Mouse (Mus musculus): ENCODE results near the gene Ammecr1.

Ammecr1 gene

DNA sequence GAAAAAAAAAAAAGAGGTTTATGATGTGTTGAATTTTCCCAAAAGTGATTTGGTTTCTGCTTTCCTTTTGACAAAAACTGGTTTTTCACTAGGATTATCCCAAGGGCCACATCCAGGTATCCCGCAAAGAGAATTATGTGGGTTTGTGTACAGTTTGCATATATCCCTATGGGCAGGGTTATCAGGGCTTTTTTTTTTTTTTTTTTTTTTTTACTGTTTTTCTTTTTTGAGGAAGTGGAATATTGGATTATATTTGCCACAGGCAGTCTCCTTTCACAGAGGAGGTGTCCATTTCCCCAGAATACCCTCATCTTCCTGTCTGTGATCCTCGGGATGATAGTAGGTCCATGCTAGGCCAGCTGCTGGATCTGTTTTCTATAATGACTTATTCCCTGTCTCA lies 137.3 kb downstream of the Ammecr1 start:
- DNase-seq (ENCODE audit: extremely low spot score) = no peak

DNA sequence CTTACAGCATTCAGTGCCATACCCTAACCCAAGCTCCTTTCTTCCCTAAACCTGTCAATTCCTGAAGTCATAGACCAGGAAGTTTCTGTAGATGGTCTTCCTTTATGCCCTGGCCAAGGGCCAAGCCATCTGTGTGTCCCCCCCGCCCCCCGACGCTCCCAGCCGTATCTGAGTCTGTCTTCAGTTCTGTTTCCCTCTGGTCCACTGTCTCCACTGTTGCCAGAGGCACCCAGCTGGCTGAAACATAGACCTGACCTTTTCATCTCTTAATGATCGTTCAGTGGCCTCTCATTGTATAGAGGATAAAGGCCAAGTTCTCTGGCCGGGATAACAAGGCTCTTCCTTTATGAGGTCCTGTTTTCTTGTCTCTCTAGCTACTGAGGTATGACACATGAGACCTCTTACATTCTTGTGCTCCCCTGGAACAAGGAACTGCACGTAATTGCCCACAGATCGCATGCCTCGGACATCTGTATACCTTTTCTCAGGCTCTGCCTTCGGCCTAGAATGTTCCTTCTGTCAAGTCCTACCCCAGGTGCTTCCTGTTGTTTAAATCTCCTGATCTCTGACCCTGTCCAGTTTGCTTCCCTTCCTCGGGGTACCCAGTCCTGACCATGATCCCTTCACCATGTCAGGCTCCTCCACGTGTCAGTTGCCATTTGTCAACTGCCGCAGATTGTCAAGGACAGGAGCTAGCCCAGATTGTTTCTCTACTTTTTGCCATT lies 138.2 kb downstream of the Ammecr1 start:
- no peak for DNase-seq (ENCODE audit: extremely low spot score)

DNA sequence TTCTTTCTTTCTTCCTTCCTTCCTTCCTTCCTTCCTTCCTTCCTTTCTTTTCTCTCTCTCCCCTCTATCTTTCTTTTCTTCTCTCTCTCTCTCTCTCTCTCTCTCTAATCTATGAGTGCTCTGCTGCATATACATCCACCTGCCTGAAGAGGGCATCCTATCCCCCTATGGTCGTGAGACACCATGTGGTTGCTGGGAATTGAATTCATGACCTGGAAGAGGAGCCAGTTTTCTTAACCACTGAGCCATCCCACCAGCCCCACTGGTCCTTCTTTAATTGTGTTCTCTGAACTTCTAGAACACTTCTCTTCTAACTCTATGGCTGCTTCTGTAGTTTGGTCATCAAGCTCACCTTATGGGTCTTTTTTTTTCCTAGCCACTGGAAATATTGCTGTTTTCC lies 138.9 kb downstream of the Ammecr1 start:
- no peak for DNase-seq (ENCODE audit: extremely low spot score)

DNA sequence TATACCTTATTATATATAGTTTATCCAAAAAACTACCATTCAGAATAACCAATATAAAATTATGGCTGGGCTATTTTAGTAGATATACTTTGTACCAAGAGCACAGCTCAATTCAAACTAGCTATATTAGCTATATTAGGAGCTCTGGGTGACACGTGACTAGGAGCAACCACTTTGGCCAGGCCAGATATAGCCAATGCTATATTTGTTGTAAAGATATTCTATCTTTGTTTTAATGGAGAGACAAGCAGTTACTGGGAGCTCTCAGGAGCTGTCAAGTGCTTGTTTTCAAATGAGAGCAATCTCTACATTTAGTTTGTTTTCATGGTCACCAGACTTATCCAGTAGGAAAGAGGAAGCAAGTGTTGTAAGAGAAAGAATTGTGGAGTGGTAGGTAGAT lies 141.2 kb downstream of the Ammecr1 start:
- DNase-seq (ENCODE audit: extremely low spot score) = no peak

DNA sequence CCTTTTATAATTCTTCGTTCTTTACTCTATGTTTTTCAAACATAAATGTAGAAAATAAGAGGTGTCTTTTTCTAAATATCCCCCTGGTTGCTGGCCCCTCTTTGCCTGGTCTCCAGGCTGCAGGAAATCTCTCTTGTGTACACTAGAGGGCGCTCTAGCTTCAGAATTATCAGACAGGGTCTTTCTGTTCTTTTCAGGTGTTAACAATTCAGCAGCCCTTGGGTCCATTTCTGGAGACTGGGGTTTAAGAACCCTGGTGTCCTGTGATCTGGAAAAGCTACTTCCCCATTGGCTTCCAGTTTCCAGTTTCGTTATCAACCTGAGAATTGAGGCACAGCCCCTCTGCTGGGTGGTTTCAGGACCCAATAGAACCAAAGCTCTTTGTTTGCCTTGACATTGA lies 144.7 kb downstream of the Ammecr1 start:
- DNase-seq (ENCODE audit: extremely low spot score) = no peak

DNA sequence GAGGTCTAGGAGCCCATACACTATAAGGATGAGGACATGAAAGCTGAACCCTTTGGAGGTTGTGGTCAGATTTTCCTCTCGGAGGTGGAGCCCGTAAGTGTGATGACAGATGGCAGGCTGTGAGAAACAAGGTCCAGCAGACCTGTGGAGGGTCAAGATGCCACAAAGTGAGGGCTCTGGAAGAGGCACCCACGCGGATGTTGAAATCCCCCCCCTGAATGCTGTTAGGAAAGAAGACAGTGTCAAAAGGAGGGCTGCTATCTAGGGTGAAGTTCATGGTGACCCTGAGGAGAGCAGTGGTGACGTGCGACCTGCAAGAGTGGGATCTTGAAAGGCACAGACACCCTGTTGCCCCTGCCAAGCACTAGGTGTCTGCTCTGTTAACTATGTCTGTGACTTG lies 145.3 kb downstream of the Ammecr1 start:
- no peak for DNase-seq (ENCODE audit: extremely low spot score)

DNA sequence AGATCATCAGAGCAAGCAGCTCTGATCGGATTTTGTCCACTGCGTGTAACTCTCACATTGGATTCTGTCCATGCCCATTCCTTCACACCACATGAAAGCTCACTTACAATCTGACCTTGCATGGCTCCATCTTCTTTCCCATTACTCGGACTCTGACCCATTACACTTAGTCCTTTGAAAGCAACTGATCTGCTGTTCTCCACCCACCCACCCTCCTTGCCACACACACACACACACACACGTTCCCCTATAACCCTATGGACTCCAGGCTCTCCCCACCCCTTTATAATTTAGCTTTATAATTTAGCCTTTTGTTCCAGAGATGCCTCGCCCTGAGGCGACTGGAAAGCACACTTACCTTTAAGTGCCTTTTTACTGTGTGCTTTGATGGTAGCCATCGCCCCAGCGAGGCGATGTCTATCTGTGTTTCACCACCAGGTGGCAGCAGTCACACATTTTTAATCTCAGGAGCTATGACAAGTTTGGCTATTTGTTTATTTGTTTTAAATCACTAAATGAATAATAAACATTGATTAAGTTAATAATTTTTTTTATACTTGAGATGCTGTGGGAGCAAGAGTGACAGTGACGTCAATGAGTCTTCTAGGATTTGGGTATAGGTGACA lies 148.4 kb downstream of the Ammecr1 start:
- DNase-seq (ENCODE audit: extremely low spot score) = peak; percentile 34

DNA sequence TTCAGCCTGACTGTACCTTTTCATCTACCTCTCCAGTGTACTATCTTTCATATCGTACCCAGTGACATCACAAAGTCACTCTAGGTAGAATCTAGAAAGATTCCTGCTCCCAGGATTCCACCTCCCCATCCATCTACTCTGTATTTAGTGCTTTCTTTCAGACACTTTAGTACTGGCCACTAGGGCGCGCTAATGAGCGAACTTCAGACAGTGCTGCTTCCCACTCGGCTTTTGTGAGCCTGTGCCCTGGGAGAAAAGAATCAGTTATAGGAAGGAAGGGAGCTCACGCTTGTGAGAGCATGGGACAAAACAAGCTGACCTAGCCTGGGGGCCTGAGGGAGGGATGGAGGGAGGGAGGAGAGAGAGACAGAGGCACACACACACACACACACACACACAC lies 153.4 kb downstream of the Ammecr1 start:
- no peak for DNase-seq (ENCODE audit: extremely low spot score)

DNA sequence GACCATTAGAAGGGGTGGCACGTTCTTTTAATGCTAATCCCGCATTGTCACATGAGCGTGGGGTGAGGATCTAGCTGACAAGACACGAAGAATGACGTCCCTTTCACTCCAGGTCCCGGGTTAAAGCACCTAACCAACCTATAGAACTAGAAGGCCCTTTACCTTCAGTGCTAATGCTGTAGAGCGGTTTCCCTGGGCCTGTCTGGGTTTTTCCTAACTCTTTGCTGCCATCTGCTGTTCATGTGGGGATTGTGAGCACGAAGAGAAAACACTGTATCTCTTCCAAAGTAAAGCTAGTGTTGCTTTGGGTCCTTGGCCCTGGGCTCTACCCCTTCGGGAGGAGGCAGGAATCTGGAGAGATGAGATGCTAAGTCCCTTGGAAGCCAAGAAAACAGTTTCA lies 158.1 kb downstream of the Ammecr1 start:
- peak; percentile 38 for DNase-seq (ENCODE audit: extremely low spot score)

DNA sequence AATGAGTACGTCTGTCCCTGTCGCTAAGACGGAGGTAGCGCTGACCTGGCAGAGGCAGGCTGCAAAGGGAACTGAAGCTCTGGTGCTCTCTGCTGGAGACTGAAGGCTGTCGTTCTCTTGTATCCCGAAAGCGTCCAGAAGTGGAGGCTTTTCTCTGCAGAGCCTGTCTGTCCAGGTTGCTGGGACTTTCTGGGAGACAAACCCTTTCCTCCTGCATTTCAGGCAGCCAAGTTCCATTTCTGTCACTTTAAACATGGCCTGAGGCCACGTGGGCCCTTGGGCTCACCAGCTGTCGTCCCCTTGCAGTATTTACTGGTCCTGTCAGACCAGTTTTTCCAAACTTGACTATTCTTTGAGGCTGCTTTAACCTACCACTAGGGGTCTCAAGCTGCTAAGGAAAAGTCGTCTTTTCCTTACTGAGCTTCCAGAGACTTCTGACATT lies 159.9 kb downstream of the Ammecr1 start:
- no peak for DNase-seq (ENCODE audit: extremely low spot score)

DNA sequence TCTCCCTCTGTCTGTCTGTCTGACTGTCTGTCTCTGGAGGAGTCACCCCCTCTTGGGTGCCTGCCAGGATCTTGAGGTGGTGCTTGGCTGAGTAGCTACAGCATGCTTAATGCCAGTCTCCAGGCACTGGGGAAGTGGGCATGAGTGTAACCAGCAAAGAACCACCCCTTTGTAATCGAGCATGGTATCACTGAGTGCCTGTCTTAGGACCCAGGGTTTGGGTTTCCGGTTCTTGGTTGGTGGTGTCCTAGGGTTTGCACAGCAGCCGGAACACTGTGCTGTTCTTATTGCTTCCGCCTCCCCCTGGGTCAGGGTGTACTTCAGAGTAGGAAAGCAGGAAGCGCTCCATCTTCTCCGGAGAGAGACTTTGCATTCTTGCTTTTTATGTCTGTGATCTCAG lies 160.4 kb downstream of the Ammecr1 start:
- no peak for DNase-seq (ENCODE audit: extremely low spot score)

DNA sequence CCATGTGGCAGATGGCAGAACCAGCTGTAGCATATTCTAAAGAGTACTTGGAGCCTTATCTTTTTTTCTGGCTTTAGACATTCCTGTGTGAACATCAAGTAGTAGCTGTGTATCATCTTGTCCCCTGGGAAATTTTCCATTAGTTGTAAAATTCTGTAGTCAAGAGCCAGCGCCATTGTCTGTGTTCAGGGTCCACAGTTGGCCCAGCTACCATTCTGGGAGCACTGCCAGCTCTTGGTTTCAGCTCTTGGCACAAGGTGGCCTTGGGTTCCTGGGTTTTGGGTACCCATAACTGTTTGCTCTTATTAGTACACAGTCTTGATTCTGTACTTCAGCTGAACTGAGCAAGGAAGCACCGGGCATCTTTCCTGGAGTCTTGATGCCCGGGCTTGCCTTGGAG lies 161.9 kb downstream of the Ammecr1 start:
- no peak for DNase-seq (ENCODE audit: extremely low spot score)
